In genomic region chr7:92876538-92876937, GRCm38 (mm10) we compare ENCODE assay signal across 8 mouse cellular contexts. TPM values are rescaled to one million over a fixed set of nuclear protein-coding genes. Genes with fewer than 3 reads are reported as not detected.
DNase-seq lines count a peak whose midpoint lies in the region; ATAC-seq and TF ChIP-seq lines count a peak whose summit lies in the region.

No protein-coding gene starts in this region.

- no peaks in the 10 kb centered on the region for H3K27me3 ChIP-seq in embryonic facial prominence, embryonic 11.5 days (ENCODE audit: control insufficient read depth, insufficient read depth, low read length)
- no peaks in the 10 kb centered on the region for H3K27me3 ChIP-seq in kidney, embryonic 15.5 days
- no peaks in the 10 kb centered on the region for H3K27me3 ChIP-seq in neural tube, embryonic 12.5 days (replicated peaks)

- H3K4me1 ChIP-seq in embryonic facial prominence, embryonic 11.5 days (ENCODE audit: control insufficient read depth, insufficient read depth, low read length) = no peaks in the 10 kb centered on the region
- H3K4me1 ChIP-seq in kidney, embryonic 15.5 days = peaks cover 26% of the 10 kb centered on the region
- H3K4me1 ChIP-seq in neural tube, embryonic 12.5 days = peaks cover 15% of the 10 kb centered on the region

- H3K9me3 ChIP-seq in embryonic facial prominence, embryonic 11.5 days (replicated peaks; ENCODE audit: control insufficient read depth, low read length) = no peaks in the 10 kb centered on the region
- no peaks in the 10 kb centered on the region for H3K9me3 ChIP-seq in kidney, embryonic 15.5 days (replicated peaks)
- no peaks in the 10 kb centered on the region for H3K9me3 ChIP-seq in neural tube, embryonic 12.5 days

- no peak for DNase-seq in layer of hippocampus, adult 2 months (ENCODE audit: low spot score in 2 of 2)
- DNase-seq in layer of hippocampus, adult 18-20 months (ENCODE audit: low spot score in 2 of 2) = no peak
- peak; percentile 61 for DNase-seq in embryonic facial prominence, embryonic 11.5 days (ENCODE audit: low spot score)
- DNase-seq in frontal cortex, postnatal 10 days (ENCODE audit: low spot score in 2 of 2) = no peak
- no peak for DNase-seq in cerebellum, adult 18-20 months
- DNase-seq in frontal cortex, postnatal 14 days (ENCODE audit: low spot score in 2 of 2) = no peak

- no peaks in the 10 kb centered on the region for H3K36me3 ChIP-seq in embryonic facial prominence, embryonic 11.5 days (replicated peaks; ENCODE audit: control insufficient read depth, insufficient read depth, low read depth, low read length)
- no peaks in the 10 kb centered on the region for H3K36me3 ChIP-seq in kidney, embryonic 15.5 days
- H3K36me3 ChIP-seq in neural tube, embryonic 12.5 days = no peaks in the 10 kb centered on the region

- no peak for TF ChIP-seq CTCF in layer of hippocampus, adult 2 months (conservative IDR thresholded peaks at IDR 0.05)

- H3K4me3 ChIP-seq in layer of hippocampus, adult 2 months = 0 out of 2 replicates have a peak overlapping the region, but pooled peaks have one; percentile 8
- H3K4me3 ChIP-seq in embryonic facial prominence, embryonic 11.5 days (ENCODE audit: low read depth, low read length) = 0 out of 2 replicates have a peak overlapping the region, but pooled peaks have one; percentile 2
- H3K4me3 ChIP-seq in kidney, embryonic 15.5 days (replicated peaks) = peak overlapping the region; percentile 74
- no peak overlapping the region for H3K4me3 ChIP-seq in neural tube, embryonic 12.5 days

- no peak overlapping the region for H3K9ac ChIP-seq in embryonic facial prominence, embryonic 11.5 days (replicated peaks; ENCODE audit: low read length)
- H3K9ac ChIP-seq in kidney, embryonic 15.5 days = peak overlapping the region; percentile 29; the same call in 1 of the 2 replicates
- H3K9ac ChIP-seq in neural tube, embryonic 12.5 days = no peak overlapping the region

- H3K27ac ChIP-seq in layer of hippocampus, adult 2 months = no peak overlapping the region
- H3K27ac ChIP-seq in embryonic facial prominence, embryonic 11.5 days (replicated peaks; ENCODE audit: low read depth, low read length) = peak overlapping the region; percentile 15; the same call in 1 of the 2 replicates
- peak overlapping the region; percentile 99 for H3K27ac ChIP-seq in kidney, embryonic 15.5 days
- no peak overlapping the region for H3K27ac ChIP-seq in neural tube, embryonic 12.5 days

- H3K4me2 ChIP-seq in embryonic facial prominence, embryonic 11.5 days (ENCODE audit: low read depth, low read length) = no peak overlapping the region
- H3K4me2 ChIP-seq in kidney, embryonic 15.5 days = peak overlapping the region; percentile 85
- H3K4me2 ChIP-seq in neural tube, embryonic 12.5 days (replicated peaks) = peak overlapping the region; percentile 78

- ATAC-seq in embryonic facial prominence, embryonic 11.5 days (replicated peaks; ENCODE audit: insufficient number of reproducible peaks, low FRiP score, low TSS enrichment, low read depth) = no peak
- ATAC-seq in kidney, embryonic 15.5 days (replicated peaks; ENCODE audit: low FRiP score) = no peak
- no peak for ATAC-seq in neural tube, embryonic 12.5 days (ENCODE audit: low FRiP score, low read depth)

- 36% methylated on average over 7 of the region's 7 CpGs for WGBS in embryonic facial prominence, embryonic 11.5 days
- 10% methylated on average over 7 of the region's 7 CpGs for WGBS in kidney, embryonic 15.5 days
- 43% methylated on average over 7 of the region's 7 CpGs for WGBS in neural tube, embryonic 12.5 days

RNA-seq across cellular contexts. Expression of gene Prcp, which starts 2.3 kb away (rescaled TPM):
- 1 to 10 TPM; 5.9 to 7.9 TPM for total RNA-seq in layer of hippocampus, adult 2 months (2021)
- 1 to 10 TPM; 5.9 to 7.0 TPM for total RNA-seq in layer of hippocampus, adult 18-20 months (2021)
- 20.5 and 21.2 TPM in 2 replicates for polyA plus RNA-seq in embryonic facial prominence, embryonic 11.5 days (2014; fragmentation: Nextera tagmentation; extraction: Ambion mirVana)
- polyA plus RNA-seq in kidney, embryonic 15.5 days (2015; fragmentation: Nextera tagmentation; extraction: Ambion mirVana) = 20.9 and 22.7 TPM in 2 replicates
- 20.5 and 22.4 TPM in 2 replicates for polyA plus RNA-seq in neural tube, embryonic 12.5 days (2016; fragmentation: Nextera tagmentation; extraction: Ambion mirVana)

RNA-seq across cellular contexts. Expression of gene Ddias, which starts 2.5 kb away (rescaled TPM):
- under 1 TPM; 0.69 to 0.79 TPM for total RNA-seq in layer of hippocampus, adult 2 months (2021)
- under 1 TPM; 0.33 to 0.62 TPM for total RNA-seq in layer of hippocampus, adult 18-20 months (2021)
- 25.4 and 29.7 TPM in 2 replicates for polyA plus RNA-seq in embryonic facial prominence, embryonic 11.5 days (2014; fragmentation: Nextera tagmentation; extraction: Ambion mirVana)
- 12.2 and 16.7 TPM in 2 replicates for polyA plus RNA-seq in kidney, embryonic 15.5 days (2015; fragmentation: Nextera tagmentation; extraction: Ambion mirVana)
- 10.9 and 11.5 TPM in 2 replicates for polyA plus RNA-seq in neural tube, embryonic 12.5 days (2016; fragmentation: Nextera tagmentation; extraction: Ambion mirVana)

Comparison
In these comparisons a context has a peak if more than half of its experiments do, and no peak if none do; other contexts are left out.
1. H3K27ac ChIP-seq: peak in embryonic facial prominence, embryonic 11.5 days (single experiment) and kidney, embryonic 15.5 days (single experiment); none in layer of hippocampus, adult 2 months (single experiment) and neural tube, embryonic 12.5 days (single experiment).